Mouse (Mus musculus): ENCODE data around the gene Nell2. TPM values are rescaled to one million over a fixed set of nuclear protein-coding genes. Genes with fewer than 3 reads are reported as not detected.

Nell2 gene
- total and polyA plus RNA-seq, 2 experiments from 2014 or later = 0.11 TPM; not detected in 1

DNA sequence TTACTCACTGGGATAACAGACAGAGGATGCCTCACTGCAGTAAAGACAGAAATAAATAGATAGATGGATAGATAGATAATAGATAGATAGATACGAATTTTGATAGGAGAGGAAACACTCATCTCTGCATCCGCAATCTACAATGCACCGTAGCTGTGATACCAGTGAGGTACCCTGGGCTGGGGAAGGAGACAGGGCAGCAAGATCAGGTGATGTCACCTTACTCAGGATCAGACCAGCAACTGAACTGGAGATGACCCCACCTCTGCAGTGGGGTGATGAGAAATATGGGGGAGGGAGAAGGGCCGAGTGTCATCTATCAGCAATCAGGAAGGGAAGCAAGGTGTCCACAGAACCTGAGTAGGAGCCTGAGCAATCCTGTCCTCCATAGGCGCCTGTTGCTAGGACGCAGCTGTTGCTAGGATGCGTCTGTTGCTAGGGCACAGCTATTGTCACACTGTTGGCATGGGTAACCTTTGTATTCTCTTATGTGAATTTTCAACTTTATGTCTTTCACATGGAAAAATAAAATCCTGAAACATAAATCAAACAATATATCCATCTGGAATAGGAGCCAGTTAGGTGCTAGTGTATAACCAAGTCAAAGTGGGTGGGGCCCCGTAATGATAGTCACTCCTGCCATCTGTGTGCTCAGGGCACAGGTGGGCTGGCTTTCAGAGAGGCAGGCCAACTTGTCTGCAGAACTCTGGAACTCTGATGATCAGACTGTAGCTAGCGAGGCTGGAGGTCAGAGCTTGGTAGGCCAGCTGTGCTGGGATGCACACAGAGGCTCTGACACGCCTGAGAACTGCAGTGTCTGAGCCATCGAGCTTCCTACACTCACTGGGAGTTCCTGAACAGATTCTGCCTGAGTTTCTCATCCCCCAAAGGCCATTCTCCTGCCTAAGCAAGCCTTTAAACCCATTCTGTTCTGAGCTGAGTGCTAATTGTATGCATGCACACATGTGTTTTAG is 193.7 kb downstream of the Nell2 start:
- TF ChIP-seq EP300 (IDR thresholded peaks at IDR 0.05; ENCODE audit: low read depth) (no peak), CTCF (IDR thresholded peaks at IDR 0.05; ENCODE audit: low read depth) (no peak)
- Histone ChIP-seq H3K4me1 (ENCODE audit: control insufficient read depth, insufficient read depth) (no peaks in the 10 kb centered on the region), H3K27me3 (ENCODE audit: control insufficient read depth, insufficient read depth, low read length) (no peaks in the 10 kb centered on the region), H3K9ac (replicated peaks; ENCODE audit: low read depth, low read length) (no peak overlapping the region), H3K4me2 (ENCODE audit: low read depth, low read length) (no peak overlapping the region), H3K4me3 (ENCODE audit: low read depth, low read length) (no peak overlapping the region), H3K36me3 (replicated peaks; ENCODE audit: control insufficient read depth, insufficient read depth, low read length) (no peaks in the 10 kb centered on the region), H3K27ac (ENCODE audit: low read depth) (no peak overlapping the region), H3K9me3 (replicated peaks; ENCODE audit: control insufficient read depth, low read length) (no peaks in the 10 kb centered on the region)
- 70% methylated on average over 11 of the region's 11 CpGs for WGBS
- ATAC-seq (ENCODE audit: insufficient read depth, low read depth) = no peak
- DNase-seq (ENCODE audit: low spot score) = no peak

DNA sequence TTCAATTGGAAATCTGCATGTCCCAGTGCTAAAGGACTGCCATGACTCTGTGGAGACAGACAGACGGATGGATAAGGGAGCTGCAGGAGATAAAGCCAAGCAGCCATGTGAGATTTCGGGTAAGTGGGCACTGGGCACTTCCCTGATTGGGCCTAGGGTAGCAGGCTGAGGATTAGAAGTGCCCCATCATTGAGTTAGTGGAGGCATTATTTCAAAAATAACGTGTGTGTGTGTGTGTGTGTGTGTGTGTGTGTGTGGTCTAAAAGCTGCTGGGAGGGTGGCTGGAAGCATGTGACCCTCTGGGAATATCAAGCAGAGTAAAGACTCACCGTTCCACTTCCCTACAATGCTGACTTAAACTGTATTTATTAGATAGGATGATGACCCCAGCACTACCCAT is 195.1 kb downstream of the Nell2 start:
- Histone ChIP-seq H3K4me2 (ENCODE audit: low read depth, low read length) (no peak overlapping the region), H3K9me3 (replicated peaks; ENCODE audit: control insufficient read depth, low read length) (no peaks in the 10 kb centered on the region), H3K4me3 (ENCODE audit: low read depth, low read length) (no peak overlapping the region), H3K27me3 (ENCODE audit: control insufficient read depth, insufficient read depth, low read length) (no peaks in the 10 kb centered on the region), H3K36me3 (replicated peaks; ENCODE audit: control insufficient read depth, insufficient read depth, low read length) (no peaks in the 10 kb centered on the region), H3K9ac (replicated peaks; ENCODE audit: low read depth, low read length) (no peak overlapping the region), H3K4me1 (ENCODE audit: control insufficient read depth, insufficient read depth) (no peaks in the 10 kb centered on the region), H3K27ac (ENCODE audit: low read depth) (no peak overlapping the region)
- DNase-seq (ENCODE audit: low spot score) (no peak), ATAC-seq (ENCODE audit: insufficient read depth, low read depth) (no peak)
- WGBS = 54% methylated on average over 4 of the region's 4 CpGs
- TF ChIP-seq EP300 (IDR thresholded peaks at IDR 0.05; ENCODE audit: low read depth) (no peak), CTCF (IDR thresholded peaks at IDR 0.05; ENCODE audit: low read depth) (no peak)

DNA sequence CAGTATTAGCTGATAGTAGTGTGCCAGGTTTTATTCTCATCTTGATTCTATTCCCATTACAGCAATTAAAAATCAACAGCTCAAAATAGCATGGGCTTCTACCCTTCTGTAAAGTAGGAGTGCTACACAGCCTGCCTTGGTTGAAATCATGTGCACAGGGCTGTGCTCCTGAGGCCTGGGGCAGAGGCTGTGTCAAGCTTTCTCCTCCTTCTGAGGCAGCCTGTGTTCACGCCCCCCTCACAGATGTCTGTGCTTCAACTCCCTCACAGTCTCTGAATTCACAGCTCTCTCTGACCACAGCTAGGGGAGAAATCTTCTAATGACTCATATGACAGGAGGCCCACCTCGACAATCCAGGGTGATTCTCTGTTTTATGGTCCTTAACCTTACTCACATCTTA is 197.4 kb downstream of the Nell2 start:
- H3K4me1 ChIP-seq (ENCODE audit: control insufficient read depth, insufficient read depth) = no peaks in the 10 kb centered on the region
- no peak for TF ChIP-seq EP300 (IDR thresholded peaks at IDR 0.05; ENCODE audit: low read depth)
- no peak for TF ChIP-seq CTCF (IDR thresholded peaks at IDR 0.05; ENCODE audit: low read depth)
- ATAC-seq (ENCODE audit: insufficient read depth, low read depth) = no peak
- no peak overlapping the region for H3K27ac ChIP-seq (ENCODE audit: low read depth)
- no peak for DNase-seq (ENCODE audit: low spot score)
- no peaks in the 10 kb centered on the region for H3K27me3 ChIP-seq (ENCODE audit: control insufficient read depth, insufficient read depth, low read length)
- no peak overlapping the region for H3K4me3 ChIP-seq (ENCODE audit: low read depth, low read length)
- no peak overlapping the region for H3K4me2 ChIP-seq (ENCODE audit: low read depth, low read length)
- no peak overlapping the region for H3K9ac ChIP-seq (replicated peaks; ENCODE audit: low read depth, low read length)
- H3K9me3 ChIP-seq (replicated peaks; ENCODE audit: control insufficient read depth, low read length) = no peaks in the 10 kb centered on the region
- H3K36me3 ChIP-seq (replicated peaks; ENCODE audit: control insufficient read depth, insufficient read depth, low read length) = no peaks in the 10 kb centered on the region
- WGBS = 56% methylated on average over 2 of the region's 2 CpGs

GRCm38 (mm10) chr15:95322744-95323143 is 205.6 kb downstream of the Nell2 start:
- H3K36me3 ChIP-seq (replicated peaks; ENCODE audit: control insufficient read depth, insufficient read depth, low read length) = no peaks in the 10 kb centered on the region
- H3K4me1 ChIP-seq (ENCODE audit: control insufficient read depth, insufficient read depth) = no peaks in the 10 kb centered on the region
- no peak overlapping the region for H3K27ac ChIP-seq (ENCODE audit: low read depth)
- no peak for ATAC-seq (ENCODE audit: insufficient read depth, low read depth)
- TF ChIP-seq CTCF (IDR thresholded peaks at IDR 0.05; ENCODE audit: low read depth) (no peak), EP300 (IDR thresholded peaks at IDR 0.05; ENCODE audit: low read depth) (no peak)
- WGBS = 73% methylated on average over 2 of the region's 2 CpGs
- H3K4me3 ChIP-seq (ENCODE audit: low read depth, low read length) = no peak overlapping the region
- DNase-seq (ENCODE audit: low spot score) = no peak
- H3K9me3 ChIP-seq (replicated peaks; ENCODE audit: control insufficient read depth, low read length) = no peaks in the 10 kb centered on the region
- no peak overlapping the region for H3K4me2 ChIP-seq (ENCODE audit: low read depth, low read length)
- H3K27me3 ChIP-seq (ENCODE audit: control insufficient read depth, insufficient read depth, low read length) = no peaks in the 10 kb centered on the region
- H3K9ac ChIP-seq (replicated peaks; ENCODE audit: low read depth, low read length) = no peak overlapping the region

DNA sequence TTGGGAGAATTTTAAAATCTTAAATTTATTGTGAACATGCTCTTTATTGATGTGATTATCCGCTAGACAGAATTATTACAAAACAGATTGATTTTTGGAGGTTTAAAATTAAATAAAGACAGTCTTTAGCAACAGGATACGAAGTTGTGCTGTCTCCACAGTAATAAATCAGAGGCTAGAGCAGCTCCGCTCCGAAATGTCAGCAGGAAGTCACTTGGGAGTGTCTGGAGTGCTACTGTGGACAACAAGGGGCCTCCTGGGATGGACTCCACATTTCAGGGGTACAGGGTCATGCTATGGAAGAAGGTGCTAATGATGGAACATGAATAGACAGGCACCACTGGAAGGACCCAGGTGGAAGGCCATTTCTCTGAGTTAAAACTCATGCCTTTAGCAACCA is 211.7 kb downstream of the Nell2 start:
- WGBS = 69% methylated on average over 4 of the region's 4 CpGs
- TF ChIP-seq CTCF (IDR thresholded peaks at IDR 0.05; ENCODE audit: low read depth) (no peak), EP300 (IDR thresholded peaks at IDR 0.05; ENCODE audit: low read depth) (no peak)
- Histone ChIP-seq H3K9ac (replicated peaks; ENCODE audit: low read depth, low read length) (no peak overlapping the region), H3K4me2 (ENCODE audit: low read depth, low read length) (no peak overlapping the region), H3K27me3 (ENCODE audit: control insufficient read depth, insufficient read depth, low read length) (no peaks in the 10 kb centered on the region), H3K4me3 (ENCODE audit: low read depth, low read length) (no peak overlapping the region), H3K4me1 (ENCODE audit: control insufficient read depth, insufficient read depth) (no peaks in the 10 kb centered on the region), H3K9me3 (replicated peaks; ENCODE audit: control insufficient read depth, low read length) (no peaks in the 10 kb centered on the region), H3K36me3 (replicated peaks; ENCODE audit: control insufficient read depth, insufficient read depth, low read length) (no peaks in the 10 kb centered on the region), H3K27ac (ENCODE audit: low read depth) (no peak overlapping the region)
- ATAC-seq (ENCODE audit: insufficient read depth, low read depth) (no peak), DNase-seq (ENCODE audit: low spot score) (no peak)

- WGBS = 91% methylated on average over 5 of the region's 5 CpGs
- no peak for TF ChIP-seq CTCF (IDR thresholded peaks at IDR 0.05; ENCODE audit: low read depth)
- TF ChIP-seq EP300 (IDR thresholded peaks at IDR 0.05; ENCODE audit: low read depth) = no peak
- no peak for ATAC-seq (ENCODE audit: insufficient read depth, low read depth)
Observed at GRCm38 (mm10) chr15:95314808-95315145, 213.6 kb downstream of the Nell2 start.

More at GRCm38 (mm10) chr15:95314808-95315145, 213.6 kb downstream of the Nell2 start:
- Histone ChIP-seq H3K9me3 (replicated peaks; ENCODE audit: control insufficient read depth, low read length) (no peaks in the 10 kb centered on the region), H3K27me3 (ENCODE audit: control insufficient read depth, insufficient read depth, low read length) (no peaks in the 10 kb centered on the region), H3K4me1 (ENCODE audit: control insufficient read depth, insufficient read depth) (no peaks in the 10 kb centered on the region), H3K4me3 (ENCODE audit: low read depth, low read length) (no peak overlapping the region), H3K4me2 (ENCODE audit: low read depth, low read length) (no peak overlapping the region), H3K9ac (replicated peaks; ENCODE audit: low read depth, low read length) (no peak overlapping the region), H3K36me3 (replicated peaks; ENCODE audit: control insufficient read depth, insufficient read depth, low read length) (no peaks in the 10 kb centered on the region), H3K27ac (ENCODE audit: low read depth) (no peak overlapping the region)
- DNase-seq (ENCODE audit: low spot score) = no peak

Measured in heart, postnatal 0 days (tissue).